Mouse (Mus musculus) mouse trophoblast stem cell (cell line): ENCODE measurements around the gene Il17d.

Experiments
- in situ Hi-C, 2 experiments: fragments of 300-500 bp; cut with MseI, MboI; formaldehyde crosslinking; loops; 2 replicates in 1 of 2; 3 replicates in 1 of 2; pipeline ENCODE4 v1.15.1; 2025

Il17d gene

GRCm38 (mm10) chr14:57534961-57535360 is 10.4 kb downstream of the Il17d start:
- in situ Hi-C loops, result no loop called here

- in situ Hi-C loops, result no loop called here
Measured at GRCm38 (mm10) chr14:57535646-57536045, 11.1 kb downstream of the Il17d start.

- in situ Hi-C loops, result no loop called here
Measured at GRCm38 (mm10) chr14:57536820-57537219, 12.2 kb downstream of the Il17d start.

- in situ Hi-C loops, result no loop called here
Measured at GRCm38 (mm10) chr14:57537261-57538015, 12.9 kb downstream of the Il17d start.

GRCm38 (mm10) chr14:57540683-57541082 is 16.1 kb downstream of the Il17d start:
- in situ Hi-C loops, result no loop called here

- in situ Hi-C loops, result no loop called here
Measured at GRCm38 (mm10) chr14:57542231-57542630, 17.7 kb downstream of the Il17d start.

GRCm38 (mm10) chr14:57543420-57544039 is 19.0 kb downstream of the Il17d start:
- in situ Hi-C loops, result no loop called here

GRCm38 (mm10) chr14:57545526-57545925 is 20.9 kb downstream of the Il17d start:
- in situ Hi-C loops, result no loop called here

GRCm38 (mm10) chr14:57546131-57546530 is 21.6 kb downstream of the Il17d start:
- in situ Hi-C loops, result no loop called here

GRCm38 (mm10) chr14:57546557-57547021 is 22.0 kb downstream of the Il17d start:
- in situ Hi-C loops, result no loop called here

- in situ Hi-C loops, result no loop called here
Measured at GRCm38 (mm10) chr14:57547062-57547461, 22.5 kb downstream of the Il17d start.

GRCm38 (mm10) chr14:57552945-57553344 is 28.4 kb downstream of the Il17d start:
- in situ Hi-C loops, result no loop called here

- in situ Hi-C loops, result no loop called here
Measured at GRCm38 (mm10) chr14:57554434-57554833, 29.9 kb downstream of the Il17d start.

GRCm38 (mm10) chr14:57555471-57556070 is 31.0 kb downstream of the Il17d start:
- in situ Hi-C loops, result no loop called here

- in situ Hi-C loops, result no loop called here
Measured at GRCm38 (mm10) chr14:57556922-57557321, 32.3 kb downstream of the Il17d start.

GRCm38 (mm10) chr14:57565626-57566025 is 41.0 kb downstream of the Il17d start:
- in situ Hi-C loops, result no loop called here

GRCm38 (mm10) chr14:57571155-57572133 is 46.9 kb downstream of the Il17d start, which contains the start of gene Eef1akmt1:
Gene Eef1akmt1, minus strand, starts transcription at chr14:57571612.
- in situ Hi-C loops, result no loop called here

- in situ Hi-C loops, result no loop called here
Measured at GRCm38 (mm10) chr14:57574792-57575587, 50.4 kb downstream of the Il17d start.

- in situ Hi-C loops, result no loop called here
Measured at GRCm38 (mm10) chr14:57576364-57577060, 51.9 kb downstream of the Il17d start.

GRCm38 (mm10) chr14:57591830-57592229 is 67.3 kb downstream of the Il17d start:
- in situ Hi-C loops, result no loop called here
